Mouse (Mus musculus) retina, postnatal 7 days (tissue): ENCODE results near the gene Olfr802.

Experiments
- DNase-seq: peaks from one replicate; pipeline ENCODE4 v3.0.0-alpha.2; 2012; ENCODE audit warnings: low read depth, low spot score

Olfr802 gene

DNA sequence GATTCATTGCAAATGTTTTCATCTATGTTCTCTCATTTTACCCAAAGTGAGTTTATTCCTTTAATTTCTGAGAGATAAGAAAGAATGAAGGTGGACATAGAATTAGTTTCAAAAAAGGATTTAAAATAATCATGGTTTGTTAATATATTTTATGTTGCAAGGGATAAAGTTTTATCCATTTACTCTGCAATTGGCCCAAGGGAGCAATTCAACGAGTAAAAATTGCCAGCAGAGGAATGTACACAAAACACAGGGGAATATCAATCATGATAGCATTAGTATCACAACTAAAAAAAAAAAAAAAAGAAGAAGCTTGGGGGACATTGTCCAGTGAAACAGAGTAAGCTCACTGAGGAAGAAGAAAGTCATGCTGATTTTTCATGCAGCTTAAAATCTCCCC lies at the start of gene Olfr802:
Gene Olfr802, minus strand, starts transcription at position 101 of the 400 bp plus-strand sequence.
- DNase-seq: no peak

DNA sequence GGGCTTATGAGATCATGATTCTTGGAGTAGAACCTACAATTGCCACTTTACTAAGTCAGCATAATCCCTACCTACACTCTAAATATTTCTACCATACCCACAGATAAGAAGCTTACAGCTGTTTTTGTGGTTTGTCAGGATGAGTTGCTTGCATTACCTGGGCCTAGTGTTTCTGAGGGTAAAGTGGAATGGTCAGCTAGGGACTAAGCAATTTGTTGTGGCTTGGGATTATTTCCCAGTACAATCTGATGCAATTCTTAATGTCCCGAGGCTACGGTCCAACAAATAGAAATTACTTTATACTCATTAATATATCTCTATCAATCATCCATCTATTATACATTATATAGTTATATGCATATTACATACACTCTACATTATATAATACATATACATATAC lies 41.3 kb upstream of the Olfr802 start, which contains the start of gene Olfr805:
Gene Olfr805, minus strand, starts transcription at position 101 of the 400 bp plus-strand sequence.
- no peak for DNase-seq

- DNase-seq: no peak
Measured at GRCm38 (mm10) chr10:129702910-129703309, 14.9 kb upstream of the Olfr802 start, which contains the start of gene Olfr804. Olfr804 (plus strand) TSS chr10:129703210.

GRCm38 (mm10) chr10:129694186-129694585 lies 6.2 kb upstream of the Olfr802 start, which contains the start of gene Olfr803:
Olfr803 (minus strand) TSS chr10:129694286.
- no peak for DNase-seq

DNA sequence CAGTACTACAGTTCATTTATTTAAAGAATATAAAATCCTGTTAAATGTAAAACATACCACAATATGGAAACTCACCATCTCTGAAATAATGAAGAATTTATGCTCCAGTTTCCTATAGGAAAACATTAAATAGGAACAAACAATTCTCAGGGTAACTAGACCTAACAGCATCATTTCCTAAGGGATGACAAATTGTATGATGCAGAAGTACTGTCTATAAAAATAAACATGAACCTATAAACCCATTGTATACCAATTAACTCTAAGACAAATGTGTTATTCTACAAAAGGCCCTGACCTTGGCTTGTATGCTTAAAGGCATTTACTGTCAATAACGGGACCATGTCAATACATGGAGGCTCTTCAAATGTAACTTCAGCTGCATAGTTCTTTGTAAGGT lies 14.2 kb downstream of the Olfr802 start, which contains the start of gene Olfr801:
Gene Olfr801, minus strand, starts transcription at position 101 of the 400 bp plus-strand sequence.
- no peak for DNase-seq

DNA sequence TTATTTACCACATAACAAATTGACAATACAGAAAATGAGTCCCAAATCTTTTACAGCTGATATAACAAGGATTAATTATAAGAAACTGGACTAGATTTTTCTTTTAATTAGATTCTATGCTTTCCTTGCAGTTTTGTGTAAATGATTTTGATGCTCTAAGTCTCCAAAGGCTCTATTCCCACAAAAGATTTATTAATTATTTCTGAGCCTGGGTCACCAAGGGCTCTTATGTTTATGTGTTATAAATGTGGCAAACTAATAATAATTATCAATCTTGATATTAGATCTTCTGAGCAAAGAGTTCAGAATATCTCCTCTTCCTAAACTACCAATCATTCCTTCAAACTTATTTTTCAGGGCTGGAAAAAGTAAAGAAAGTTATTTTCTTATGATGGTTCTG lies 30.6 kb downstream of the Olfr802 start, which contains the start of gene Olfr800:
Gene Olfr800, plus strand, starts transcription at position 301 of the 400 bp plus-strand sequence.
- no peak for DNase-seq

- no peak for DNase-seq
Measured at GRCm38 (mm10) chr10:129651763-129652162, 36.2 kb downstream of the Olfr802 start.

DNA sequence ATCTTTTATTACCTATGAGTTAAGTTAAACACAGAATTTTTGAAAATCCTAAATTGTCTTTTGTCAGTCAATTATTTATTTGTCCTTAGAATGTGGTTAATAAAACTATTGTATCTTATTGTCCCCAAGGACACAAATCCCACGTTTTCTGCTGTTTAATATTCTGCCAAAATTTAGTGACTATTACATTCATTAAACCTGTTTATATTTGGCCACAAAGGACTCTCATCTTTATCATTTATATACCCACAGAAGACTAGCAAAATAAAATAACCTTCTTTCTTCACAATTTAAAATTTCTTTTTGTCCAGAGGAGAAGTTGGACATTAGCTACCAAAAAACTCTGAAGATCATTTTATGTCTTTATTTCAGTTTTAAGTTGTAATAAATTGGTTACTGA lies 50.8 kb downstream of the Olfr802 start, which contains the start of gene Olfr799:
Gene Olfr799, plus strand, starts transcription at position 301 of the 400 bp plus-strand sequence.
- no peak for DNase-seq

- DNase-seq: no peak
Measured at GRCm38 (mm10) chr10:129627834-129628233, 60.1 kb downstream of the Olfr802 start, which contains the start of gene Olfr798. Olfr798 (minus strand) TSS chr10:129627934.
